Mouse (Mus musculus): ENCODE data around the gene Nrsn1.
A peak's percentile ranks its signal among the peaks of the same experiment; 100 is the strongest.
"Not testable (repeated sequence)": the region's sequence is repeated elsewhere in the genome, so short reads cannot be mapped to it uniquely, and the experiment has no call there.

Gene Nrsn1

DNA sequence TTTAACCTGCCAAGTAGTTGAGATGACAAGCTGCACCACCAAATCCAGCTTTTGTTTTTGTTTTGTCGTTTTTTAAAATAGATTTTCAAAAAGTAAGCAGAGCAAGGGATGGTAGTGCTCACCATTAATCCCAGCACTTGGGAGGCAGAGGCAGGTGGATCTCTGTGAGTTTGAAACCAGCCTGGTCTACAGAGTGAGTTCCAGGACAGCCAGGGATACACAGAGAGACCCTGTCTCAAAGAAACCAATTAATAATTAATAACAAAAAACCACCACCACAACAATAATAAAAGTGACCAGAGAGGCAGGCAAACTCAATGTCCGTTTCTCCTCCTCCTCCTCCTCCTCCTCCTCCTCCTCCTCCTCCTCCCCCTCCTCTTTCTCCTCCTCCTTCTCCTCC, at the start of gene Nrsn1:
Nrsn1 (minus strand) TSS at position 101 of the 400 bp plus-strand sequence.
- DNase-seq: not testable (repeated sequence)

GRCm38 (mm10) chr13:25312059-25312458, 41.8 kb upstream of the Nrsn1 start:
- DNase-seq: no peak

DNA sequence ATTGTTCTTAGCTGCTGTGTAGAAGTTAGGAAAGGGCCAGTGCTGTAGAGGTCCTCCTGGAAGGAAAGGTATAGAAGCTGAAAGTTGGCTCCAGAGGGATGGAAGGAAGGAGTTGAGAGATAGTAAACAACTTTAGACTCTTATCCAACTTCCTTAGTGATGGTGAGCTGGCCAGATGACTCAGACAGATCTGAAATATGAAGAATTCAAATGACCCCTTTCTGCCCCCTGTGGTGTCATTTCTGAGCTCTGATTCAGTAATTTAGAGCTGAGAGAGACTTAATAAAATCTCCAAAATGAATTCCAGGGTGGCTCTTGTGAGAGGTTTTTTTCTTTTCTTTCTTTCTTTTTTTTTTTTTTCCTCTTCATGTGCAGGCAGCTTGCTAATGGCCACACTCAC, 39.8 kb upstream of the Nrsn1 start:
- no peak for DNase-seq

DNA sequence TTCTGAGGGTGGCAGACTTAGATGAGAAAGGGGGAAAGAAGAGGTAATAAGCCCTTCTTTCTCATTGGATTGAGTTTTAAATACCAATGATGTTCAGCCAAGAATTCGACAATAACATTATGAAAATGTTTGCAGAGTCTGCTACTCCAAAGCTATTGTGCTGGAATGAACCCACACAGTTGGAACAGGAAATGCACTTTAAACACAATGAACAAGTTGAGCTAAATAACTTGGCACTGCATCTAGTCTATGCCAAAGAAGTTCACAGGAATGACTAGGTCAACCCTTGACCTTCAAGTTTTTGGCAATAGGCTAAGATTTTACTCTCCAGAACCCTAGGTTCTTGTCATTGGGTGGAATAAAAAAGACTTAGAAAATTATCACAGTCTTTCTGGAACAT, 18.4 kb upstream of the Nrsn1 start:
- no peak for DNase-seq

DNA sequence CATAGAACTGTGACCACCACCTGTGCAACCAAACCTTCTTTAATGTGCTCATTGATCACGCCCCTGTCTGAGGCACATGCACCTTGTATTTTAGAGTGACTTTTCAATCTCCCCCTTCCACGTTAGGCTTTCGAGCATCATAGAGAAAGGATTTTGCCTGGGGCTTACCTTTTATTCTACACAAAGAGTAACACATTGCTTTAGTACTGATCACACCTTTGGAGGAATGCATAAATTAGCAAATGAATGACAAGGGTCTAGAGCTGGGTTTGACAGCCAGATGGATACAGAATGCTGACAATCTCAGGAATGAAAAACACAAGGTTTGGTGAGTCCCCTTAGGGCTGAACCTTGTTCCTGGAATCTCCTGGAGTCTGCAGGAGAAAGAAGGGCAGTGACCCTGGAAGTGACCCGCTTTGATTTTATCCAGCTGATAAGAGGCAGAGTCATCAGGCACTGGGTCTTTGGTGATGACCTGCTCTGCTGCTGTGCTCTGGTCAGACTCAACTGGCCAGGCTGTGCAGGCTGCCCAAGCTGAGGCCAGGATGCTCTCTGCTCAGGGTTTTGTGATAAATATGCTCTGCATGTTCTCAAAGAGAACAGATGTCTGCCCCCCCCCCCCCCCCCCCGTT, 4.7 kb upstream of the Nrsn1 start:
- no peak for DNase-seq

DNA sequence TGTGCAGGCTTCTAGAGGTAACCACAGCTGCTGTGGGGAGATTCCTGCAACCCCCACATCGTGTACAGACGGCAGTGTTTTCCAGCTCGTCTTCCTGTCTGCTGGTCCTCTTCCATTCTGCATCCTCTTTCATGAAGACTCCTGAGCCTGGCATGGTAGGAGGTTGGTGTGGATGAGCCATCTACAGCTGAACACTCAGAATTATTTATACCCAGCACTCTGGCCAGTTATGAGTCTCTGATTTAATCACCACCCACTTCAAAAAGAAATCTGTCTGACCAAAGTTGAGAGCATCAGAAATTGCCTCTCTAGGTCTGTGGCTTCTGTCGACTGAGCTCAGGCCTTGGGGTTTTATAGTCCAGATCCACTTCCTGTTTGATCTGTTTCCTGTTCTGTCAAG, 1.9 kb upstream of the Nrsn1 start:
- no peak for DNase-seq

- peak; percentile 90 for DNase-seq
These were observed 583 bp downstream of the Nrsn1 start for GRCm38 (mm10) chr13:25269569-25270268.

DNA sequence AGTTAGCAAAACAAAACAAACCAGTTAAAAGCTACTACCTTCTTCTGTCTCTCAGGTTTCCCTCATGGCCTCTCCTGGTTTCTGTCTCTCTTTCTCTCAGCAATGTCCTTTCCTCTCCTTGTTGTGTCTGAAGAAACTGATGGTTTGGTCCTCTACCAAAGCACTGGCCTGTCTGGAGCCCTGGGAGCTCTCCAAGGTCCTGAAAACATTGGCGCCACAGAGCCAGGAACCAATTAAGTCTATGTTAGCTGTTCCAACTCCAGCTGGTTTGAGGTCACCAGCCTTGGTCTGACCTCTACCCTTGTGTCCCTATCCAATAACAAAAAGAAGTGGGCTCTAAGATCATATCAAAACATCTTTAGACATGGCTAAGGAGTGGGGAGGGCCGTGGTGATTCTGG, 1.3 kb downstream of the Nrsn1 start:
- peak; percentile 85 for DNase-seq

DNA sequence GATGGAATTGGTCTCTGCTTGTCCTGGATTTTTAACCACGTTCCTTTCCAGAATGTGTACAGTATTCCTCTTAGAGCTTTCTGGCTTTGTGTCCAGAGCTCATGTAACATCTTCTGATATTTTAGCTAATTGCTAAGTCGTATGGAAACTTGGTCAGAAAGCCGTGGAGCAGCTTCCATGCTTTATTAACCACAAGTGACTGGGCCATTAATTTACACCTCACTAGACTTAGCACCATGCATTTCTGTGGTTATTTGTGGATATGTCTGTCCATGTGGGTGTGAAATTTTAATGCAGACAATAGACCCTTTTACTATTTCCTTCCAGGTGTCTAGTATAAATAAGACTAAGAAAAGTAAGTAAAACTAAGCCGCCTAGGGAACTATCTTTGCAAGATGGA, 7.6 kb downstream of the Nrsn1 start:
- DNase-seq: no peak

- no peak for DNase-seq
These were observed 12.7 kb downstream of the Nrsn1 start for GRCm38 (mm10) chr13:25257608-25258007.

DNA sequence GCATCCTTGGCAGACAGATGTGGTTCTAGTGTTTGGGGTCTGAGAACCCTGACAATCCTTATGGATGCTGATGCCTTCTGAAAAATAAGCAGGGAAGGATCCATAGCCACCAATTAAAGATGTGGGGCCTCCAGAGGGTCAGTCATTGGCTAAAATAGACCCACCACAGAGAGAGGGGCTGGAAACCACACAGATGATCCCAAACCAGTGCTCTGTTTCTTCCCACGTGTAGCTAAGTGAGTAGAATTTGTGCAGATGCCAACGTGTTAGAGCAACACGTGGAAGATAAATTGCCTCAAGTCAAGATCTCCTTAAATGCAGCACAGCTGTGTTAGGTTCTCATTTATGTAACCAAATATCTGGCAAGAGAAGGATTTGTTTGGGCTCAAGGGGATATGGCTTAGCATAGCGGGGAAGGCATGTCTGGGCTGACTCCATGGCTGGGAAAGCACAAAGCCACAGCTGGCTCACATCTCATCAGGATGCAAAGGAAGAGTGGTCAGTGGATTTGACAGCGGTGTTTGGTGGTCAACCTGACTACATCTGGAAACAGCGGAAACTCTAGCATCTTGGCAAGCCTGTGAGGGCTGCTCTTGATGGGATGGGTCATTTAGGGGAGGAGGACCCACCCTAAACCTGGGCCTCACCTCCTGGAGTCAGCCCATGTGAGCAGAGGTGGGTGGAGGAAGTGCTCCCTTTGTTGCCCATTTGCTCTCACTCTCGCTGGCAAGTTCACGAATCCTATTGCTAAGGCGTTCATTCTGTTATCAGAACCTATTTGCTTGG, 15.6 kb downstream of the Nrsn1 start:
- no peak for DNase-seq

GRCm38 (mm10) chr13:25251893-25252292, 18.4 kb downstream of the Nrsn1 start:
- DNase-seq: no peak

- DNase-seq: no peak
These were observed 50.0 kb downstream of the Nrsn1 start for GRCm38 (mm10) chr13:25220186-25220787.

- no peak for DNase-seq
These were observed 51.9 kb downstream of the Nrsn1 start for GRCm38 (mm10) chr13:25218394-25218793.

GRCm38 (mm10) chr13:25206950-25207349, 63.4 kb downstream of the Nrsn1 start:
- DNase-seq: no peak

Measured in retina, postnatal 1 day (tissue).